Mouse (Mus musculus) monocyte, adult 2 months (primary cell): ENCODE results near the gene Slmap.
A peak's percentile ranks its signal among the peaks of the same experiment; 100 is the strongest.
"Not testable (repeated sequence)": the region's sequence is repeated elsewhere in the genome, so short reads cannot be mapped to it uniquely, and the experiment has no call there.

Experiments used
- DNase-seq, 2 experiments: peaks; one replicate each; pipeline ENCODE4 v3.0.0; 2022; ENCODE audit warnings: low spot score in 2 of 2, low read depth in 1 of 2

Slmap gene

DNA sequence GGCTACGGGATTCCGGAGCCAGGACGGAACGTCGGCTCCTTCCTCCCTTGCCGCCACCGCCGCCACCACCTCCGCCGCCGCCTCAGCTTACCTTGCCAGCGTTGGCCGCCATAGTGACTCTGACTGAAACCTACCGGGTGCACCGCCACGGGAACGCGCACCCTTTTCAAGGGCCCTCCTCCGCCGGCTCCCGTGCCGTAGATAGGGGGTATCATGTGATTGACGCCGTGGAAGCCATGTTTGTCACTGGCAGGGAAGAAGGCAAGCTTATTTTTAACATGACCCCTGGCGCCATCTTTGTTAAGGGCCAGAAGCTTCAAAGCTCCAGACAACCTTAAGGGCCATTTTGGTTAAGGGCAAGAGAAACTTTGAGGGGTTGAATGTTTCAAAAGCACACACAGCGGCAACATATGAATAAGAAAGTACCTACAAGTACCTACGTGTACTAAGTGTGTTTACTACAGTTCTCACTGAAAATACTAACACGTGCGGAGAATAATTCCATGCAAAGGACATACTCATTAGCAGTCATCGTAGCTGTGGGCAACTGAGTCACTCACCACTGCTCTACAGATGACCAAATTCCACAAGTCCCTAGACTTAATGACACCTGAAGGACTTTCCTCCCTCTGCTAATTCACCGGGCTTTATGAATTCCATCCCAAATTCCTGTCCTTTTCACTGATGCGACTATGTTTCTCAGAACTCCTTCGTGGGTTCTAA is at the start of gene Slmap:
Gene Slmap, minus strand, starts transcription at position 175 of the 723 bp plus-strand sequence.
- peak; percentile 93 to 96 for DNase-seq

DNA sequence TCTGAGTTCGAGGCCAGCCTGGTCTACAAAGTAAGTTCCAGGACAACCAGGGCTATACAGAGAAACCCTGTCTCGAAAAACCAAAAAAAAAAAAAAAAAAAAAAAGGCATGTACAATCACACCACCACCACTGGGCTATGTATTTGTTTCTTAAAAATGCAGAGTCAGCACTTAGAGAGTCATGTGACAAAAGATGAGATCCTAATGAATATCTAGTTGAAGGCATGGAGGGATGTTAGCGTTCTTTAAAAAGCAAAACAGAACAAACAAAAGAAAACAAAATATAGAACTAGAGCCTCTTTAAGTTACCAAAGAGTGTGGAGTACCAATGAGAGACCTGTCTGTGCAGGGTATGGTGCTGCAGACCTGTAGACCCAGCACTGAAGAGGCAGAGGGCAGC is 48.9 kb upstream of the Slmap start:
- no peak for DNase-seq

DNA sequence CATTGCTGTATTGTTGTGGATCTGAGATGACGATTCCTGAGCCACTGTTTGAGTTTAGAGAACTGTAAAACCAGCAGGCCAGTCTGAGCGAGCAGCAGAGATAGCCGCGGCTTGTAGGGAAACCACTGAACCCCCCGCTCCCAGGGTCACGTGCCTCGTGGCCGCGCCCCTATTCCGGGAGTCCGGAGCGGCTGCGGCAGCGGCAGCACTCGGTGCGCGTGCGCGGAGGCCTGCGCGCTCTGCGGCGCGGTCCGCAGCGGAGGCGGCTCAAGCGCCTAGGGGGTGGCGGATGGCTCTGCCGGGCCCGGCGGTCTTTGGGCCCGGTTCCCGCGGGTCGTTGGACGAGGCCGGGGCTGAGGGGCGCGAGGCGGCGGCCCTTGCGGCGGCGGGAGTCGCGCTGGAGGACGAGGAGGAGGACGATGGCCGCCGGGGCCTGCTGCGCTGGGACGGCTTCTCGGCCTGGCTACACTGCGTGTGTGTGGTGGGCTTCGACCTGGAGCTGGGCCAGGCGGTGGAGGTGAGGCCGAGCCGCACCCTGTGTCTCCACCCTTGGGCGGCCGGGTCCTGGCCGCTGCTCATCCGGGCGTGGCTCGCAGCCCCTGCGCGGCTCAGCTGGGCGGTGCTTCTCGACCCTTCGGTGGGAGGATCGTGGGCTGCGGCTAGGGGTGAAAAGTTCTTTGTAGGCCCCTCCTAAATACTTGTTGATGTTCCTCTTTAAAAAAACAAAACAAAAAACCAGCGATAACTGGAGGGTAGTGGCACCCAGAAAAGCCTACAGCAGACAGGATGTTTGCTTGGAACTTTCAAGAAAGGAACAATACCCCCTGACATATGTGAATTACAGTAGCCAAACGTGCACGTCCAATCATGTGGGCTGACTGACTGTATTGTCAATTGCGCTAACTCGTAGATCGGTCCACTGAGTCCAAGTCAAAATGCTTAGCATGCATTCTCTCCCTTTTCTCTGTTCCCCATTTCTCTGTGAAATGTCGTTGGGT is 44.9 kb upstream of the Slmap start:
- peak; percentile 63 to 76 for DNase-seq

DNA sequence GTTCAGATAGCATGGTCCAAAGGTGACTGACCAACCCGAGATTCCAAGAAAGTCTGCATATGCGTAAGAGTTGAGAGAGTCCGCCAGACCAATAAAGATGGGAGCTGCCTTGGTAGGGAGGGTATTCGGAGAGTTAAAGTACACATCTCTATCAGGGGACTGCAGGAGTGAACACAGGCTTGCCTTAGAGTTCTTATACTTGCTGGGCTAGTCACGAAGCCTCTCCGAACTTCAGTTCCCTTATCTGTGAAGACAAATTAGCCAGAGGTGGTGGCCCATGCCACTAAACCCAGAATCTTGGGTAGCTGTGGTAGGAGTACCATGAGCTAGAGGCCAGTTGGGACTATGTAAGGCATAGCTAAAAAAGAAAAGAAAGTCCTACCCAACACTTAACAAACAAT is 44.1 kb upstream of the Slmap start:
- no peak for DNase-seq

DNA sequence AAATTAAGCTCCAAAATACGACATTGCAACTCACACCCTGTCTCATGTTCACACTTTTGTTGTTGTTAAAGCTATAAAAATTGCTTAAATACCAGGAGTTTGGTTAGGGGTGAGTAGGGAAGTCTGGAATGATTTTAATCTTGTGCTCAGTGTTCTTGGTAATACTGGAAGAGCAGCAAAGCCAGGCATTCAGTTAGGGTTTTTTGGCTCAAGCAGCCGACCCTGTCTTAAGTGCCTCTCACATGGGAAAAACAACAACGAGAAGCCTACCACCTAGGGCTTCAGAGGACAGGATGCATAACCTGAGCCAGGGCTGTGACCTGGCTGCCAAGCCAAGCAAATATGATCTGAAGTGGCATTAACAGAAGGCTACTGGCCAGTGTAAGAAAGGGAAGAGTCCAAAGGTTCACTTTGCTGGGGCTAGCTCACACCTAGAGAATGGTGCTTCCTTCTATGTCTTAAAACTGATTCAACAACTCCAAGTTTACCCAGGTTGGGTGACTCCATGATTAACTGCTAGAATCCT is 41.6 kb upstream of the Slmap start:
- DNase-seq, result no peak

DNA sequence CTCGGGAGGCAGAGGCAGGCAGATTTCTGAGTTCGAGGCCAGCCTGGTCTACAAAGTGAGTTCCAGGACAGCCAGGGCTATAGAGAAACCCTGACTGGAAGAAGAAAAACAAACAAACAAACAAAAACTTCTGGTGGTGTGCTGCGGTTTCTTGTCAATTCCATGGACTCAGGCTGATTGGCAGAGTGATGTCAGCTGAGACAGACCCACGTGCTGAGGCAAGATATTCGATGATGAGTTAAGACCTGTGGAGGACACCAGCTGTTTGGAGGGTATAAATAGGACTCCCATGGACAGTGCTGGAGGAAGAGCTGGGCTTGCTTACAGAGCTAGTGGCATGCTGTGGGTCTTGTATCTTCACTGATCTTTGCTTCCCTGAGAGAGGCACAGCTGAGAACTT is 38.8 kb upstream of the Slmap start, which contains the start of gene Dennd6a:
Gene Dennd6a, plus strand, starts transcription at position 301 of the 400 bp plus-strand sequence.
- not testable (repeated sequence) for DNase-seq

DNA sequence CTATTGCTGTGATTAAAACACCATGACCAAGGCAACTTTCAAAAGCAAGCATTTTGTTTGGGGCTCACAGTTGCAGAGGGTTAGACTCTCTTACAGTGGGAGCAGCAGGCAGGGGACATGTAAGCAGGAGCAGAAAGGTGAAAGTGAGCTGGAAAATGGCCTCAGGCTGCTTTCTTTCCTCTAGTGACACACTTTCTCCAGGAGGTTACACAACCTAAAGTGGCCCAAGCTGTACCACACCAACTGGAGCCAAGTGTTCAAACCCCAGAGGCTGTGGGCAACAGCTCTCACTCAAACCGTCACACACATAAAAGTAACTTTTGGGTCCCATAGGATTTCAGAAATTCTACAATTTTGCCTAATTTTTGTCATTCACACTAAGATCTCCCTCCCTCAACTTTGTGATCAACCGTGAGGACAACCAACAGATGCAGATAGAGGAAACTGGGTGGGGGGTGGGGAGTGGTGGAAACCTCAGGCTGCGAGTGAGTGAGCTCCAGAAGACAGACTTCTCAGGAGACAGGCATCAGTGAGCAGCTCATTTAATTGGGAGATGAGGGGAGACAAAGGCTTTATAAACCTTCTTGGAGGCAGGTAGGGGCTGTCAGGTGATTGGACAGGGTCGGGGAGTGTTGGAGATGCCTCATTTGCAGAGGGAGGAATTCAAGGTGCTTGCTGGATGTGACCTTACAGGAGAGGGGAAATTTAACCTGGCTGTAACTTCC is 37.4 kb upstream of the Slmap start:
- no peak for DNase-seq

DNA sequence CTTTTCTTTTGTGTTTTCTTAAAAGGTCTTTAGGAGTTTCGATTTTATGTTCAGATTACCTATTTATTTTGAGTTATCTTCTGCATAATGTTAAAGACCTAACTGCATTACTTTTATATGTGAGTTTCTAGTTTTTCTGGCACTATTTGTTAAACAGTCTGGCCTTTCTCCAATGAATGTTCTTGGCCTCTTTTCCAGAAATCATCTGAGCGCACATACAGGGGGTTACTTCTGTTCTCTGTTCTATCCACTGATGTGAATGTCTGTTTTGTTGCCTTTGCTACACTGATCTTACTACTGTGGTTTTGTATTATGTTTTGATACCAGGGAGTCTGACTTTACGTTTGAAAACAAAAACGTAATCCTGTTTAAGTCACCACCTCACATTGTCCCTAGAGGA is 35.1 kb upstream of the Slmap start:
- no peak for DNase-seq

DNA sequence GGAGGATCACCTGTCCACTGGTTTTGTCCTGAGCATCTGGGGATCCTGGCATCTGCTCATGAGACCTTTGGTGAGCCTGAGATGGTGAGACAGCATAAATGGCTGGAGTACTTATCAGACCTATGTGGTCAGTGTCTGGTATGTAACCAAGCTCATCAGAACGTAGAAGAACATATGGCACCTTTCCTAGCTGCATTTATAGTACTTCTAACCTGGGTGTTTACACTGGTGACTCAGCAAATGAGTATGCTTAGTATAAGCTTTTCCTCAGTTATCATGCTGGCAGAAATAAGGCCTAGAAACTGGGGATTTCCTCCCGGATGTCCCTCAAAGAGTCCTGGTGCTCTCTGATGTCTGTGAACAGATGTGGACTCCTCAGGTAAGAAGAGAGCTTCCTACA is 27.5 kb upstream of the Slmap start:
- no peak for DNase-seq

DNA sequence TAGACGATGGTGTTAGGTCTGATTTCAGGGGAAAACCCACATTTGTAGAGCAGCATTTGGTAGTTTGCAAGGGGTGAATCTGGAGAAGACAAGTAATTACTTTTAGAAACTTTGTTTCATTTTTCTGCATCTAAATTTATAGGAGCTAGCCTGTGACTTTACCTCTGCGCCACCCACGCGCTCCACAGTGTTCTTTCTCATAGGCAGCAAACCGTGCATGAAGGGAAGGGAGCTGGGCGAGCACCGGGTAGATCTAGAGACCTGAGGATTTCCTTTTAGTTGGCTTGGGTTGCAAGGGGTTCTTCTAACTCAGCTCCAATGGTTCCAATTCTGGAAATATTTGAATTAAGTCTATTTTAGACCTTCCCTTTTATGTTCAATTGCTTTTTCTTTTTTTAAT is 23.8 kb upstream of the Slmap start:
- no peak for DNase-seq

DNA sequence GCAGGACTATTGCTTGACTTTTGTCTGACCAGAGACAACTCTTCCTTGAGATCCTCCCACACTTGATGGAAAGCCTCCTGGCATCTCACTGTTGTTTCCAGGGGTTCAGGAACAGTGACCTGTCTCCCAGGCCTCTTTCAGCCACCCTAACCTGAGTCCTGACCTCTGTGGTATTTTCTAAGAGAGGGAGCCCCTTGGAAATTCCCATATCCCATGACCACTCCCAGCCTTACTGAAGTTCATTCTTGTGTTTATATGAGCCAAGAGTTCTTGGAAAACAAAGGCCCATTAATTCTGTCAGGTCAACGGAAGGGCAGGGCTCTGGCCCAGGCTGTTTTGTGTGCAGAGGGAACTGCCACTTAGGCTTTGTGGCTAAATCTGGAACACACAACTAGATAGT is 22.9 kb upstream of the Slmap start:
- DNase-seq, result no peak

DNA sequence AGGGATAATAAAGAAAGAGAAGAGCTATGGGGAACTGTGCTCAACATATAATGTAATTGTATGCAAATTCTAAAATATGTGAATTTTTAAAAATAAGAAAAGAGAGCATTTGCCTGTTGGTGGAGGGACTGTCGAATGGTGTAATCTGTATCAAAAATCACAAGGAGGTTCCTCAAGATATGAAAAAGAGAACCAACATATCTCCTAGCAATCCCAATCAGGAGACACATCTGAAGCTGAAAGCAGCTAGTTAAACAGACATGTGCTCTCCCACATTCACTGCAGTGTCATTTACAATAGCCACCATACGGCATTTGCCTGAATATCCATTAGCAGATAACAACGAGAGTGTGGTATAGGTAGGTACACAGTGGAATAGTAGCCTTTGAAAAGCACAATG is 18.1 kb upstream of the Slmap start:
- DNase-seq, result no peak

DNA sequence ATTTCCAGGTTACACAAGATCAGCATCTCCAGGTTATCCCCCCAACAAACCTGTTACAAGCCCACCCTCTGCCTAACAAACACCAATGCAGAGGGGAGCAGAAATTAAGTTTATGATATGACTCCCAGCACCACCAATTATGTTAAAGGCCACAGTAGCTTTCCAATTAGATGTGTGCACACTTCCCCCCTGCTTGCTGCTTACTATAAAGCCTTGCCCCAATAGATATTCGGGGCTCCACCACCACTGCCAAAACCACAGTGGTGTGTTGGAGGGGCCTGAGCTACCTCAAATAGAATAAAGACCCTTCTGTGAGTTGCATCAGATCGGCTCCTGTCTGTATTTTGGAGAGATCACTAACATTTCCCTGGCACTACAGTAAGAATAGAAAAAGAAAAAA is 17.7 kb upstream of the Slmap start:
- no peak for DNase-seq

DNA sequence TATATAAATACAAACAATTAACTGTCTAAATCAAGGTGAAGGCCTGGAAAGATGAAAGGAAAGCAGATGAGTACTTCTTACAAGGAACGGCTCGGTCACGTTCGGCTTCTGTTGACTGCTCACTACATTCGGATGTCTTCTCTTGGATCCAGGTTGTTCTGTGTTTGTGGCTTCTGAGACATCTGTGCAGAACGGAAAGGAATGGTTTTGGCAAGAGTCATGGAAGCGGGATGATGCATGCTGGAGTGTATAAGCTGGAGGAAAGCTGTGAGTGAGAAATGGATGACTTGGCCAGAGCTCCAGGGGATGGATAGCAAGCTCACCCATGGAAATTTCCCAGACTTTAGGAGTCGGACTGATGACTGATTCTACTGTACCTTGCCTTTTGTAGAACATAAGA is 16.0 kb upstream of the Slmap start:
- no peak for DNase-seq

DNA sequence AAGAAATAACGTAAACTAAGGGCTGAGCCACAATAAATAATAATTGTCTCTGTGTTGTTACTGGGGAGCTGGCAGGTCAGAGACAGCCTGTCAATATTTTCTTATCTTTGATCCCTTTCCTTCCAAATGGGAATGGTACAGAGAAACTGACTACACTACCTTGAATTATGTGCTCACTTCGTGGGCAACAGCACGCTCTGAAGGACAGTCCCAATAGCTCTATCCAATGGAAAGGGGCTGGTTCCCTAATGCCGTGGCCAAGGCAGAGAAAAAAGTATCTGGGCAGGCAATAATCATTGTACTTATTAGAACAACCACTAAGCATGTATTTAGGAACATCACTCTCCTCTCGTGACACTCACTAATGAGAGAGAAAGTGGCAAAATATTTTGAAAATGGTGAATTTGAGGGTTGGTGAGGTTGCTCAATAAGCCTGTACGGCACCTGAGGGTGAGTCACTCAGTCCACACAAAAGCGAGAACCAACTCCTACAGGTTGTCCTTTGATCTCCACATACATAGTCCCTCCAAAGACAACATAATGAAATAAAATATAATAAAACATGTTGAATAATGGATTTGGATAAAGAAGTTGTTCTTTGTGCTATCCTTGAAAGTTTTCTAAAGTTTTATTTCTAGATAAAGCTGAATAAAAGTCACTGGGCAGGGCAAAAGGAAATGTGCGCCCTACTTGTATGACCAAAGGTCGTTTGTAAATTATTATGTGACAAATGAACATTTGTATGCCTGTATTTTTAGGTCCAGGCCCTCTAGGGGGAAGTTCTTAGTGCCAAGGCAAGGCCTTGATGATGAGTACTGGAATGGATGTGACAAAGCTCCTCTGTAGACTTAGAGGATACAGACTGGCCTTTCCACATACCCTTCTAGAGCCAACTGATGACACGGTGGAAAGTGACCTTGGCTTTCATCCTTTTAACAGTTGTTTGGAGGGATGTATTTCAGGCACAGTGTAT is 13.1 kb upstream of the Slmap start:
- no peak for DNase-seq

DNA sequence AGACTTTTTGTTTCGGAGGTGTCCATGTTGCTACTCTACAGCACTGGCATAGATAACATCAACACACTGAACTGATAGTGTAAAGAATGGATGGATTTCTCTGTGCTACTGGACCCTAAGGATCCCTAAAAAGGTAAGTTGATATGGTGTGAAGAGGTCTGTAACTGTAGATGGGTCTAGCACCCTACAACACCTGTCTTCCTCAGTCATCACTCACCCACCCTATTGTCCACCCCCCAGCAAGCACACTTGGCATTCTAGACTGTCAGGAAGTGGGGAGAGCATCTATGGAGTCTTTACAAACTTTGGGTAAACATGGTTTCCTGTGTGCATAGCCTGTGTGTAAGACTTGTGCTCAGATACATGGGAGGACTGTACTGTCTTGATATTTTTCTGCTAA is 7.4 kb upstream of the Slmap start:
- DNase-seq, result no peak

DNA sequence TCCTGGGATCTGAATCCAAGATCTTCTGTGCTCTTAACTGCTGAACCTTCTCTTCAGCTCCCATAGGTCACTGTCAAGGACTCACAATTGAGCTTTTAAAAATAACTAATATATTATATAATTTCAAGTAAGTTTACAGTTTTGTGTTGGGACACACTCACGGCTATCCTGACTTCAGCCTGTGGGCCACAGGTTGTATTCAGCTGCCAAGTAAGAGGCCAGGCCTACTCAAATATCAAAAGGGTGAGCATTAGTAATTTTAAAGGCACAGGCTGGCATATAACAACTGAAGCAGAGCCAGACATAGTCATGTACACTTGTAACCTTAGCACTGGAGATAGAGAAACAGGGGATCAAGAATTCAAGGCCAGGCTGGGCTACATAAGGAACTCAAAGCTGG is 5.8 kb upstream of the Slmap start:
- DNase-seq, result no peak

DNA sequence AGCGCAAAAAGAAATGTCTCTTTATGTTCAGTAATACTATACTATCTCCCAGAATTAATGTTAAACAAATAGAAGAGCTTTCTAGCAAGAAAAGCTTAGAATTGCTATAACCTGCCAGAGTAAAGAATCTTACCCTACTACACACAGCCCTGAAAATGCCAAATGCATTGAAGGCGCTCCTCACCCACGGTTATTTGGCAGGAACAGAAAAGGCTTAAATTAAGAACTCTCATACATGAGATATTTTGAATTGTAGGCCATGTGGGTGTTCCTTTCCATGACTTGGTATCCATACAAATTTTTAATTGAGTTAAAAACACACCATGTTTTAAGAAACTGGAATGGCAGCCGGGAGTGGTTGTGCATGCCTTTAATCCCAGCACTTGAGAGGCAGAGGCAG is 4.5 kb upstream of the Slmap start:
- no peak for DNase-seq

DNA sequence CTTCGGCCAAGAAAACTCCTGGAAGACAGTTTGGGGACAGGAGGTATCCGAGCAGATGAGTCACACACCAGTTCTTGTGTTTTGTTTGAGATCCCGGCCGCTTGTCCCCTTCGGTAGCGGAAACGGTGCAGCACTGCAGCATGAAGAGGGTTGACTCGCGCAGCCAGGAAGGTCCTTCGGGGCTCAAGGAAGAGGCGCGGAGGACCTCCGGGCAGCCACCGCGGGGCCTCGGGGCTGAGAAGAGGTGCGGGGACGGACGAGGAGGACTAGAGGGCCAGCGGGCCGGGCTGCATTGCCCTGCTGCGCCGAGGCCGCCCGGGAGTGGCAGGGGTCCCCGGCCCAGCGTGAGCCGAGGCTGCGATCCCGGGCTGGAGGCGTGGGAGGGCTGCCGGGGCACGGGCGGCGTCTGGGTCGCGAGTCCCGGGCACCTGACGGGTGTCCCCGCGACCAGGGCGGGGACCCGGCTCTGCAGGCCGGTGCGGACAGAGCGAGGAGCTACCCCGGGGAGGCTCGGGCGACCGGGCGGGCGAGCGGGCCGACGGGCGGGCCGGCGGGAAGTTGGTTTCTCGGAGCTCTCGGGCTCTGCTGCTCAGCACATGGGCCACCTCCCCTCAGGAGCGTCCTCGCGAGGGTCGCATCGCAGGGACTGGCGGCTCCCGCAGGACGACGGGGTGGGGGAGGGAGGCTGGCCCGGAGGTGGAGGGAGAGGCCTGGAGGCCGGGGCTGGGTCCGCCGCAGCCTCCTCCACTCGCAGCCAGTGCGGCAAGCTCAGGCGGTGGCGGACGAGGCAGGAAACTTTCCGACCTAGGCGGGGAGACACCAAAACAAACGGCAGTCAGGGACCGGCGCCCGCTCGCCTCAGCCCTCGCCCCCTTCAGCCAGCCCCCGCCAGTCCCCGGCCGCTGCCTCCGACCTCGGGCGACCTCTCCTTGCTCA is 642 bp downstream of the Slmap start:
- peak; percentile 2 to 4 for DNase-seq
